Mouse (Mus musculus) right cerebral cortex, adult 2 months (tissue): ENCODE measurements at regions not wholly inside any gene's neighbourhood (a gene's known extent, or its start where the extent isn't known, plus 50 kb on each side); places are given as distances from the start of the nearest gene placed in this dataset.

Experiments
- DNase-seq, 2 experiments: peaks; one replicate each; pipeline ENCODE4 v3.0.0; 2021 to 2022; ENCODE audit warnings: low spot score in 2 of 2

DNA sequence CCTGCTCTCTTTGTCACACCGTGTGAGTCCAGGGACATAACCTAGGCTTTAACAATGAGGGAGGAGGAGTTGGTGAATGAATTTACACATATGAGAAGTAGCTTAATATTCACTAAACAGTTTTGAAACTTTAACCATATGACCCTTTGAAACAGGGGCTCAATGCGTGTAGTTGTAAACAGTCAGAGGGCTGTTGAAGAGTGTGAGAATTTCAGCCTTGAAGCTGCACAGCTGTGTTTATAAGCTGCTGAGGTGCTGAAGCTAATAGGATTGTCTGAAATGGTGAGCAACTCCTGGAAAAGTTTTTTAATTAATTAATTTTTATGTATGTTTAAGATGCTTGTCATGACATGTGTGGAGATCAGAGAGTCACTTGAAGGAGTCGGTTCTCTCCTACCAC lies 59.8 kb upstream of the Rgma start:
- no peak for DNase-seq

DNA sequence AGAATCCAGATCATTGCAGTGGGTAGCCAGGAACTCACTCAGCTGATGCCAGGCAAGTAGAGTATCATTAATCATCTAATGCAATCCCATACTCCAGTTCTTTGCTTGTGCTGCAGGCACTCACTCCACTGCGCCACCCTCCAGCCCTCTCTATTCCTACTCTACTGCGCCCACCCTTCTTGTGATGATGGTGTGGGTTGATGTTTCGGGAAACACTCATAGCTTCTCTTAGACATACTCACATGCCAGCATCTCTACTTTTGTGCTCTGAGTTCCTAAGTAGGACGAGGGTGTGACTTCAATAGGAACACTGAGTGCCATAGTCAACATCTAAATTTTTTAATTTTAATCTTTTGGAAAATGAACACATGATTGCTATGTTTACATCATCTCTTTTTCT lies 57.7 kb upstream of the Rgma start:
- no peak for DNase-seq

DNA sequence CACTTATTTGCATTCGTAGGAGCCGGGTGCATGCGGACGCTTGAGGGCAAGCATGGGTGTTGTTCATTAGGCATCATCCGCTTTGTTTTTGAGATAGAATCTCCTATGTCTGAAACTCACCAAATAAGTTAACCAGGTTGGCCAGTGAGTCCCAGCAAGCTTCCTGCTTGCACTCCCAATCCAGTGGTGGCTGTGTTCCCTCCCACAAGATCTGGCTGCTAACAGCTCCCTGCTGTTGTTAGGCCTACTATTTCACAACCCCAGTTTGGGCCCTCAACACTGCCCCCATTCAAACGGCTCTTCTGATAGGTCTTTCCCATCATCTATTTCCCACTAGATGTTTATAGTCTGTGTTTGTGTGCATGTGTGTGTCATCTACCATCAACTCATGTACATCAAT lies 56.3 kb upstream of the Rgma start:
- no peak for DNase-seq

DNA sequence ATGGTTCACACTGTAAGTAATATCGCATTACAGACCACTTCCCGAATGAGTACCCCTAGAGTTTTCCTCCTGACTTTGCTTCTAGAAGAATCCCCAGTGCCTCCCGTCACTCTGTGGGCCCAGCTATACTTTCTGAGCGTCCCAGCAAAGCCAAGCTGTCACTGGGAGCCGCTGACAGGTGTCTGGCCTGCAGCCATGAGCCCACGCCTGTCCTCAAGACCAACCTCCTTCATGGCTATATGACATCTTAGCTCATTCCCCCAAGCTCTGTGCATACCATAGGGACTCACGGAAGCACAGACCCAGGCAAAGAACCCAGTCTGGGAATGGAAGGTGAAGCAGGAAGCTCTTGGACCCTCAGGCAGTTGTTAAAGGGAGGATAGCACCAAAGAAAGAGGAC lies 55.3 kb upstream of the Rgma start:
- no peak for DNase-seq

DNA sequence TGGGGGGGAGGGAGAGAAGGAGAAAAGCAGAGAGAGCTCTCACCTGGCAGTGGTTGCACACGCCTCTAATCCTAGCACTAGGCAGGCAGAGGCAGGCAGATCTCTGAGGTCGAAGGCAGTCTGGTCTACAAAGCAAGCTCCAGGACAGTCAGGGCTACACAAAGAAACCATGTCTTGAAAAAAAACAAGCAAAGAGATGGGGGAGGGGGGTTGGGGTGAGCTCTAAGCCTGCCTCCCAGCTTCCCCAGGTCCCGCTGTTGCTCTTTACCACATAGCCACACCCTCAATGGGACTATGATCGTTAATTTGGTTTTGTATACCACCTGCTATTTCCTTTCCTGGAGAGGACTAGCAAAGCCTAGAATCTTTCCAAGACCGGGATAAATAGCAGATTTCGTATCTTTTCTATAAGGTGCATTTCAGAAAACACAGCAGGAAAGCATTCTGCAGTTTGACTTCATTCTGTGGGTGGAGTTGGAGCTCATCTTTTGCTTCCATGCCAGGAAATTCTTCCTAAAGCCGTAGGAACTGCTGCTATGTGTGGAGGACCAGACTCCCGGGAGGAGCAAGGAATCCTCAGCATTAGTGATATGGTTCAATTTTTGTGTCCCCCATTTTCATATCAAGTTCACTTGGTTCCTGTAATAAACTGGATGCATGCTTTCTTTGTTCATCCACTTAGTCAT lies 52.7 kb upstream of the Rgma start:
- DNase-seq: peak in 1 of 2 experiments; percentile 31

DNA sequence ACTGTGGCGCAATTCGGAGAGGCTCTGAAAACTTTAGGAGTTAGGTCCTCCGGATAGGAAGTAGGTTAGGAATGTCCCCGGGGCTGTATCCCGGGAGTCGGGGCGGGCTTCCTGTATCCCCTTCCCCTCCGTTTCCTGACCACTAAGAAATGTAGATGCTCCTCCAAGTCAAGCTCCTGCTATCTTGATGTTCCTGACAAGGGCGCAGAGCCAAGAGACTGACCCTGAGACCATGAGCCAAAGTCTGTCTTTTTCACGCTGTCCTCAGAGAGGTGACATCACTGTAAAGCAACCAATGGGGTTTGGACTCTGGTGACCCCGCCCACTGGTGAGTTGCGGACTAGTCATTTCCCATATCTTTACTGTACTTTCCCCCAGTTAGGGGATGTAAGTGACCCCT lies 51.8 kb upstream of the Rgma start:
- no peak for DNase-seq

DNA sequence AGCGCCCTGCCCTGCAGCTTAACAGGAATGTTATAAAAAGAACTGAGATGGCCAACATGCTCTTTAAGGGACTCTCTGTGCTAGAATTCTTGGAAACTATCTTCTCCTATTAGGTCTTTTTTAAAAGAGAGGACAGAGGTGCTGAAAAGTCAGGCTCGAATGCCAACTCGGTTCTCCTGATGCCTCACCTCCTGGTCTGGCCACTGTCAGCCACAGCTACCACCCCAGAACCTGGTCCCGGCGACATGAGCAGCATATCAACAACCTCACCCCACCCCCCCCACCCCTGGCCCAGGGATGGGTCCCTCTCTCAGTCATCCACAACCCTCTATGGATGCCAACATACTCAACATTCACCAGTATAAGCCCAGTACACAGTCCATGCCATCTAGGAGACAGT lies 49.8 kb upstream of the Rgma start:
- no peak for DNase-seq
